Comparison of ENCODE assay signal across 19 mouse cellular contexts in the genomic region with DNA sequence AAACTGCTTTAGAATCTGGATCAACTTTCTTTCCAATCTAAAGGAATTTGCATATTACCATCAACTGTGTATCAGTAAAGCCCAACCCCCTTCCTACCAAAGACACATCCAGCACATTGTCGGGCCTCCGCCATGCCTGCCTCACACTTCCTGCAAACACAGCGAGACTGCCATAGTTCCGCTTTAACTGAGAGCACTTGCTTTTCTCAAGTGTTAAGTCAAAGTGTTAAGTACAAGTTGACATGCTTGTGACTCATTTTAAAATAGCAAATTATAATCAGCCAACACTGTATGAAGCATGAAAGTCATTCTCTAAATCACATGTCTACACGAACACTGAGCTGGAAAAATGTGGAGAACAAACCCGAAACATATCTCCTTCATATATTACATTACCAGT.
A peak's percentile ranks its signal among the peaks of the same experiment; 100 is the strongest.
DNase-seq lines count a peak whose midpoint lies in the region; ATAC-seq and TF ChIP-seq lines count a peak whose summit lies in the region.
"Had no signal": no experiment of that assay in that cellular context is flagged by ENCODE, and none has a peak within 500 bp of the region (broad histone marks: within the 10 kb centered on the region; RNA-seq: fewer than 3 reads in every experiment).

No protein-coding gene starts in this region.

- no peak overlapping the region for H3K4me2 ChIP-seq in forebrain, embryonic 16.5 days (ENCODE audit: low read length)
- no peak overlapping the region for H3K4me2 ChIP-seq in hindbrain, embryonic 11.5 days (replicated peaks; ENCODE audit: low read depth, low read length)
- H3K4me2 ChIP-seq: hindbrain, embryonic 14.5 days; intestine, embryonic 15.5 days; liver, embryonic 11.5 days; neural tube, embryonic 15.5 days had no signal

- no peak overlapping the region for H3K4me3 ChIP-seq in heart, adult 2 months
- no peak overlapping the region for H3K4me3 ChIP-seq in forebrain, embryonic 16.5 days (replicated peaks; ENCODE audit: low read length)
- no peak overlapping the region for H3K4me3 ChIP-seq in hindbrain, embryonic 11.5 days (ENCODE audit: low read depth, low read length)
- H3K4me3 ChIP-seq: intestine, embryonic 15.5 days; myocyte; neural tube, embryonic 15.5 days had no signal

- peaks cover 3% of the 10 kb centered on the region for H3K4me1 ChIP-seq in heart, adult 2 months (ENCODE audit: control insufficient read depth, insufficient read depth, low read length)
- peaks cover 6% of the 10 kb centered on the region for H3K4me1 ChIP-seq in forebrain, embryonic 16.5 days (replicated peaks; ENCODE audit: control insufficient read depth, insufficient read depth, low read length)
- H3K4me1 ChIP-seq in hindbrain, embryonic 11.5 days (replicated peaks; ENCODE audit: control insufficient read depth, insufficient read depth, low read length) = no peaks in the 10 kb centered on the region
- H3K4me1 ChIP-seq: intestine, embryonic 15.5 days had no signal

- 57% methylated on average over 6 of the region's 6 CpGs for WGBS in heart, adult 2 months
- WGBS in forebrain, embryonic 16.5 days = 75% methylated on average over 6 of the region's 6 CpGs
- WGBS in hindbrain, embryonic 11.5 days = 93% methylated on average over 6 of the region's 6 CpGs

- H3K79me2 ChIP-seq in heart, adult 2 months (replicated peaks; ENCODE audit: control insufficient read depth, insufficient read depth, low read length) = no peaks in the 10 kb centered on the region

- H3K9ac ChIP-seq in heart, adult 2 months (ENCODE audit: low read depth, low read length) = no peak overlapping the region
- H3K9ac ChIP-seq in forebrain, embryonic 16.5 days (replicated peaks; ENCODE audit: low read depth, low read length) = no peak overlapping the region
- H3K9ac ChIP-seq in hindbrain, embryonic 11.5 days (ENCODE audit: low read depth, low read length) = no peak overlapping the region
- H3K9ac ChIP-seq: hindbrain, embryonic 14.5 days; intestine, embryonic 15.5 days; neural tube, embryonic 15.5 days had no signal

- DNase-seq in heart, adult 2 months = no peak
- DNase-seq in heart, adult 8-10 months (ENCODE audit: low spot score) = no peak
- peak; percentile 29 for DNase-seq in right cerebral cortex, adult 18-20 months
- no peak for DNase-seq in right cerebral cortex, adult 2 months (ENCODE audit: low spot score in 2 of 2)
- no peak for DNase-seq in hindbrain, embryonic 11.5 days (ENCODE audit: low spot score)
- no peak for DNase-seq in gastrocnemius, postnatal 14 days
- DNase-seq: adrenal gland, postnatal 14 days; cerebellum, adult 9-11 months; lung, adult 2 months; midbrain, embryonic 14.5 days; thymus, adult 18-20 months had no signal

- intact Hi-C loops in heart, adult 2 months (cut with DNase I) = no loop called here
- intact Hi-C loops in gastrocnemius, postnatal 14 days (cut with DNase I; ENCODE audit: low total_unique reads) = no loop called here

- peak overlapping the region; percentile 56 for H3K27ac ChIP-seq in heart, adult 2 months
- no peak overlapping the region for H3K27ac ChIP-seq in forebrain, embryonic 16.5 days (ENCODE audit: low read length)
- no peak overlapping the region for H3K27ac ChIP-seq in hindbrain, embryonic 11.5 days (ENCODE audit: low read depth, low read length)
- H3K27ac ChIP-seq: hindbrain, embryonic 14.5 days; intestine, embryonic 15.5 days; neural tube, embryonic 15.5 days had no signal

- no peaks in the 10 kb centered on the region for H3K9me3 ChIP-seq in forebrain, embryonic 16.5 days (ENCODE audit: control insufficient read depth, low read length)
- H3K9me3 ChIP-seq in hindbrain, embryonic 11.5 days (ENCODE audit: control insufficient read depth, low read length) = no peaks in the 10 kb centered on the region
- H3K9me3 ChIP-seq: intestine, embryonic 15.5 days; neural tube, embryonic 15.5 days had no signal

- peaks cover 5% of the 10 kb centered on the region for H3K36me3 ChIP-seq in heart, adult 2 months (ENCODE audit: control insufficient read depth, insufficient read depth, low read length)
- no peaks in the 10 kb centered on the region for H3K36me3 ChIP-seq in forebrain, embryonic 16.5 days (ENCODE audit: control insufficient read depth, insufficient read depth)
- no peaks in the 10 kb centered on the region for H3K36me3 ChIP-seq in hindbrain, embryonic 11.5 days (ENCODE audit: control insufficient read depth, insufficient read depth, low read length)
- H3K36me3 ChIP-seq: intestine, embryonic 15.5 days; neural tube, embryonic 15.5 days had no signal

- no peak for TF ChIP-seq EP300 in heart, adult 2 months (IDR thresholded peaks at IDR 0.05; ENCODE audit: insufficient read depth, low read depth, low read length)

- no peak for TF ChIP-seq CTCF in heart, adult 2 months (IDR thresholded peaks at IDR 0.05)

- no peaks in the 10 kb centered on the region for H3K27me3 ChIP-seq in heart, adult 2 months (ENCODE audit: control insufficient read depth, insufficient read depth, low read length)
- H3K27me3 ChIP-seq in forebrain, embryonic 16.5 days (replicated peaks; ENCODE audit: control insufficient read depth, insufficient read depth, low read length) = no peaks in the 10 kb centered on the region
- no peaks in the 10 kb centered on the region for H3K27me3 ChIP-seq in hindbrain, embryonic 11.5 days (ENCODE audit: control insufficient read depth, insufficient read depth, low read length)
- H3K27me3 ChIP-seq: intestine, embryonic 15.5 days; neural tube, embryonic 15.5 days; Patski had no signal

- TF ChIP-seq POLR2A in heart, adult 2 months (IDR thresholded peaks at IDR 0.05; ENCODE audit: insufficient read depth, low read depth, low read length) = no peak

- ATAC-seq in forebrain, embryonic 16.5 days = peak; percentile 85
- no peak for ATAC-seq in hindbrain, embryonic 11.5 days (ENCODE audit: low FRiP score)
- ATAC-seq: activated CD4-positive, CD25-positive, alpha-beta regulatory T cell, adult 4 months; intestine, embryonic 15.5 days had no signal
